Comparison of ENCODE assay signal across 8 mouse cellular contexts in the genomic region with DNA sequence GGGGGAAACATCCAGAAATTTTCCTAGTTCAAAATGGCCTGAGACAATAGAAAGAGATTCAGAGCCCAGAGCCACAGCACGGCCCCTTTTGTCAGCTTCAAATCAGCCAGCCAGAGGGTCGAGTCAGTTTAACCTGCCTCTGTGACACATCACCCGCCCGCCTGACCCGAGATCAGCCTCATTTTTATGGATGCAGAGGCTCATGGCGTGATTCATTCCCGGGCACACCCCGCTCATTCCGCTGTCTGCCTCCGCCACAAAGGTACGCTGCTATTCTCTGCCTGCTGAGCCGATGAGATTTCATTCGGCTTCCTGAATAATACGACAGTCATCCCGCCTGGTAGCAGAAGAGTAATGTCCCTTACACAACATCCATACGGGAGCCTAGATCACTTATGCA.
DNase-seq lines count a peak whose midpoint lies in the region; ATAC-seq and TF ChIP-seq lines count a peak whose summit lies in the region.

No protein-coding gene starts in this region.

- peak overlapping the region; percentile 60 for H3K4me2 ChIP-seq in lung, embryonic 16.5 days (ENCODE audit: low read depth, low read length)
- H3K4me2 ChIP-seq in intestine, embryonic 16.5 days (ENCODE audit: low read depth, low read length), result peak overlapping the region; percentile 51
- no peak overlapping the region; the same call in 1 of the 2 replicates for H3K4me2 ChIP-seq in lung, postnatal 0 days (replicated peaks; ENCODE audit: low read depth, low read length)

- H3K4me1 ChIP-seq in lung, embryonic 16.5 days (replicated peaks; ENCODE audit: control insufficient read depth, insufficient read depth, low read length), result peaks cover 7% of the 10 kb centered on the region
- H3K4me1 ChIP-seq in intestine, embryonic 16.5 days (ENCODE audit: control insufficient read depth, insufficient read depth, low read length), result 0 out of 2 replicates have a peak, but pooled peaks cover 8% of the 10 kb centered on the region
- no peaks in the 10 kb centered on the region for H3K4me1 ChIP-seq in lung, postnatal 0 days (ENCODE audit: insufficient read depth, low read depth, low read length)

- no peak for TF ChIP-seq CTCF in lung, postnatal 0 days (IDR thresholded peaks at IDR 0.05)

- peak overlapping the region; percentile 37 for H3K4me3 ChIP-seq in lung, embryonic 16.5 days (ENCODE audit: low read length)
- H3K4me3 ChIP-seq in intestine, embryonic 16.5 days (ENCODE audit: low read length), result peak overlapping the region; percentile 26
- no peak overlapping the region for H3K4me3 ChIP-seq in lung, postnatal 0 days (ENCODE audit: low read depth, low read length)

- no peaks in the 10 kb centered on the region for H3K36me3 ChIP-seq in lung, embryonic 16.5 days (ENCODE audit: control insufficient read depth, insufficient read depth, low read length)
- no peaks in the 10 kb centered on the region for H3K36me3 ChIP-seq in intestine, embryonic 16.5 days (ENCODE audit: control insufficient read depth, insufficient read depth, low read length)
- no peaks in the 10 kb centered on the region for H3K36me3 ChIP-seq in lung, postnatal 0 days (ENCODE audit: insufficient read depth, low read length)

- H3K27me3 ChIP-seq in lung, embryonic 16.5 days (ENCODE audit: control insufficient read depth, insufficient read depth, low read depth, low read length), result peaks cover 4% of the 10 kb centered on the region; the same call in 1 of the 2 replicates
- H3K27me3 ChIP-seq in intestine, embryonic 16.5 days (replicated peaks; ENCODE audit: control insufficient read depth, insufficient read depth, low read length), result no peaks in the 10 kb centered on the region
- H3K27me3 ChIP-seq in lung, postnatal 0 days (replicated peaks; ENCODE audit: insufficient read depth, low read length), result no peaks in the 10 kb centered on the region

- H3K9ac ChIP-seq in lung, embryonic 16.5 days (ENCODE audit: low read length), result no peak overlapping the region
- peak overlapping the region; percentile 36; the same call in 1 of the 2 replicates for H3K9ac ChIP-seq in intestine, embryonic 16.5 days (ENCODE audit: low read depth, low read length)
- no peak overlapping the region for H3K9ac ChIP-seq in lung, postnatal 0 days (replicated peaks; ENCODE audit: low read depth)

- no peak for TF ChIP-seq EP300 in lung, postnatal 0 days (IDR thresholded peaks at IDR 0.05)

- no peak for ATAC-seq in lung, embryonic 16.5 days (ENCODE audit: low read depth)
- peak; percentile 75 for ATAC-seq in intestine, embryonic 16.5 days
- ATAC-seq in lung, postnatal 0 days, result no peak

- no peak overlapping the region for H3K27ac ChIP-seq in lung, embryonic 16.5 days (ENCODE audit: low read length)
- peak overlapping the region; percentile 40; the same call in 1 of the 2 replicates for H3K27ac ChIP-seq in intestine, embryonic 16.5 days (ENCODE audit: low read length)
- no peak overlapping the region for H3K27ac ChIP-seq in lung, postnatal 0 days (ENCODE audit: low read length)

- WGBS in lung, embryonic 16.5 days, result 17% methylated on average over 16 of the region's 16 CpGs
- 7% methylated on average over 16 of the region's 16 CpGs for WGBS in intestine, embryonic 16.5 days
- WGBS in lung, postnatal 0 days, result 14% methylated on average over 16 of the region's 16 CpGs

- peak; percentile 12 for DNase-seq in adrenal gland, postnatal 10 days
- no peak for DNase-seq in adrenal gland, adult 18-20 months (ENCODE audit: low spot score in 2 of 2)
- no peak for DNase-seq in lung, postnatal 14 days
- DNase-seq in neural tube, embryonic 10.5 days (ENCODE audit: extremely low spot score, low spot score), result peak; percentile 73
- no peak for DNase-seq in thymus, postnatal 14 days
- DNase-seq in lung, postnatal 0 days (ENCODE audit: low spot score), result no peak

- no peaks in the 10 kb centered on the region for H3K9me3 ChIP-seq in lung, embryonic 16.5 days (ENCODE audit: control insufficient read depth, low read length)
- H3K9me3 ChIP-seq in intestine, embryonic 16.5 days (ENCODE audit: control insufficient read depth, low read length), result no peaks in the 10 kb centered on the region
- H3K9me3 ChIP-seq in lung, postnatal 0 days (ENCODE audit: low read length), result no peaks in the 10 kb centered on the region

Comparison
In these comparisons a context has a peak if more than half of its experiments do, and no peak if none do; other contexts are left out.
1. DNase-seq: peak in adrenal gland, postnatal 10 days (single experiment) and neural tube, embryonic 10.5 days (single experiment); none in adrenal gland, adult 18-20 months (0 of 2), lung, postnatal 14 days (single experiment), thymus, postnatal 14 days (single experiment) and lung, postnatal 0 days (single experiment).